Mouse (Mus musculus): ENCODE measurements around the gene Bcr. TPM values are rescaled to one million over a fixed set of nuclear protein-coding genes. Genes with fewer than 3 reads are reported as not detected.

The Bcr gene
- polyA plus RNA-seq, 1 experiment from 2014 or later = 4.7 TPM

GRCm38 (mm10) chr10:75145221-75145620 is 84.8 kb downstream of the Bcr start:
- H3K27ac ChIP-seq (replicated peaks) = no peak overlapping the region
- peaks cover 3% of the 10 kb centered on the region; the same call in 1 of the 2 replicates for H3K36me3 ChIP-seq (ENCODE audit: control insufficient read depth, insufficient read depth, low read length)
- no peak overlapping the region for H3K4me3 ChIP-seq (ENCODE audit: low read depth, low read length)
- TF ChIP-seq EP300 (optimal IDR thresholded peaks at IDR 0.05) (no peak), CTCF (IDR thresholded peaks at IDR 0.05; ENCODE audit: low read depth) (no peak)
- 82% methylated on average over 17 of the region's 17 CpGs for WGBS
- H3K9me3 ChIP-seq (ENCODE audit: control insufficient read depth, low read length) = no peaks in the 10 kb centered on the region
- no peak overlapping the region for H3K9ac ChIP-seq (ENCODE audit: low read length)
- H3K4me1 ChIP-seq (replicated peaks; ENCODE audit: control insufficient read depth, insufficient read depth) = no peaks in the 10 kb centered on the region
- ATAC-seq (ENCODE audit: low FRiP score, low TSS enrichment) (no peak), DNase-seq (ENCODE audit: low spot score) (no peak)
- H3K4me2 ChIP-seq (replicated peaks; ENCODE audit: low read depth) = no peak overlapping the region
- H3K27me3 ChIP-seq (ENCODE audit: control insufficient read depth, insufficient read depth, low read length) = no peaks in the 10 kb centered on the region

- Histone ChIP-seq H3K4me2 (replicated peaks; ENCODE audit: low read depth) (no peak overlapping the region), H3K9me3 (ENCODE audit: control insufficient read depth, low read length) (no peaks in the 10 kb centered on the region), H3K4me1 (replicated peaks; ENCODE audit: control insufficient read depth, insufficient read depth) (no peaks in the 10 kb centered on the region), H3K27ac (replicated peaks) (no peak overlapping the region), H3K9ac (ENCODE audit: low read length) (no peak overlapping the region), H3K27me3 (ENCODE audit: control insufficient read depth, insufficient read depth, low read length) (no peaks in the 10 kb centered on the region), H3K4me3 (ENCODE audit: low read depth, low read length) (no peak overlapping the region), H3K36me3 (ENCODE audit: control insufficient read depth, insufficient read depth, low read length) (0 out of 2 replicates have a peak, but pooled peaks cover 3% of the 10 kb centered on the region)
- ATAC-seq (ENCODE audit: low FRiP score, low TSS enrichment) = no peak
- DNase-seq (ENCODE audit: low spot score) = no peak
- 90% methylated on average over 4 of the region's 4 CpGs for WGBS
- TF ChIP-seq EP300 (optimal IDR thresholded peaks at IDR 0.05) (no peak), CTCF (IDR thresholded peaks at IDR 0.05; ENCODE audit: low read depth) (no peak)
Observed at GRCm38 (mm10) chr10:75146001-75146400, 85.6 kb downstream of the Bcr start.

GRCm38 (mm10) chr10:75146619-75147018 is 86.2 kb downstream of the Bcr start:
- Histone ChIP-seq H3K27me3 (ENCODE audit: control insufficient read depth, insufficient read depth, low read length) (no peaks in the 10 kb centered on the region), H3K36me3 (ENCODE audit: control insufficient read depth, insufficient read depth, low read length) (0 out of 2 replicates have a peak, but pooled peaks cover 3% of the 10 kb centered on the region), H3K27ac (replicated peaks) (no peak overlapping the region), H3K4me1 (replicated peaks; ENCODE audit: control insufficient read depth, insufficient read depth) (no peaks in the 10 kb centered on the region), H3K4me2 (replicated peaks; ENCODE audit: low read depth) (no peak overlapping the region), H3K4me3 (ENCODE audit: low read depth, low read length) (no peak overlapping the region), H3K9me3 (ENCODE audit: control insufficient read depth, low read length) (no peaks in the 10 kb centered on the region), H3K9ac (ENCODE audit: low read length) (no peak overlapping the region)
- DNase-seq (ENCODE audit: low spot score) = no peak
- TF ChIP-seq CTCF (IDR thresholded peaks at IDR 0.05; ENCODE audit: low read depth) = no peak
- no peak for TF ChIP-seq EP300 (optimal IDR thresholded peaks at IDR 0.05)
- 85% methylated on average over 10 of the region's 10 CpGs for WGBS
- no peak for ATAC-seq (ENCODE audit: low FRiP score, low TSS enrichment)

DNA sequence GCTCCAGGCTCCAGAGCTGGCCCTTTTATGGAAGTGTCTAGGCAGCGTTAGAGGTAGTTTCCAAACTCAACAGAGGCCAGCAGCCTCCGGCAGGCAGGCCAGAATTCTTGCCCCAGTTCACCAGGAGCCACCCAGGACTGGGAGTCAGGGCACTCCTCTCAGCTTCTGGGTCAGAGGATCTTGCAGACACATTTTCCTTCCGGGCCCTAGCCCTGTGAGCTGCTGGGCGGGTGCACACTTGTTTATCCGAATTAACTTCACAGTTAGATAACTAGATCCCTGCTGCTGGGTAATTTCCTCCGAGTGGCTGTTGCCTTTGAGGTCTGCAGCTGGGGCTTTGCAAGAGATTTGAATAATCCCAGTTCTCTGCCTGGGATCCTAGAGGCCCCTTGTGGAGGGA is 87.9 kb downstream of the Bcr start:
- ATAC-seq (ENCODE audit: low FRiP score, low TSS enrichment) (0 out of 2 replicates have a peak, but pooled peaks have one; percentile 28), DNase-seq (ENCODE audit: low spot score) (no peak)
- H3K4me1 ChIP-seq (replicated peaks; ENCODE audit: control insufficient read depth, insufficient read depth) = no peaks in the 10 kb centered on the region
- H3K9ac ChIP-seq (ENCODE audit: low read length) = no peak overlapping the region
- H3K36me3 ChIP-seq (ENCODE audit: control insufficient read depth, insufficient read depth, low read length) = 0 out of 2 replicates have a peak, but pooled peaks cover 3% of the 10 kb centered on the region
- no peak overlapping the region for H3K4me2 ChIP-seq (replicated peaks; ENCODE audit: low read depth)
- no peaks in the 10 kb centered on the region for H3K9me3 ChIP-seq (ENCODE audit: control insufficient read depth, low read length)
- no peak overlapping the region for H3K27ac ChIP-seq (replicated peaks)
- 30% methylated on average over 6 of the region's 6 CpGs for WGBS
- no peak overlapping the region for H3K4me3 ChIP-seq (ENCODE audit: low read depth, low read length)
- no peak for TF ChIP-seq EP300 (optimal IDR thresholded peaks at IDR 0.05)
- no peak for TF ChIP-seq CTCF (IDR thresholded peaks at IDR 0.05; ENCODE audit: low read depth)
- no peaks in the 10 kb centered on the region for H3K27me3 ChIP-seq (ENCODE audit: control insufficient read depth, insufficient read depth, low read length)

GRCm38 (mm10) chr10:75150361-75150760 is 90.0 kb downstream of the Bcr start:
- no peak for TF ChIP-seq CTCF (IDR thresholded peaks at IDR 0.05; ENCODE audit: low read depth)
- no peak for TF ChIP-seq EP300 (optimal IDR thresholded peaks at IDR 0.05)
- H3K27ac ChIP-seq (replicated peaks) = no peak overlapping the region
- H3K4me2 ChIP-seq (replicated peaks; ENCODE audit: low read depth) = no peak overlapping the region
- no peaks in the 10 kb centered on the region for H3K27me3 ChIP-seq (ENCODE audit: control insufficient read depth, insufficient read depth, low read length)
- no peaks in the 10 kb centered on the region for H3K4me1 ChIP-seq (replicated peaks; ENCODE audit: control insufficient read depth, insufficient read depth)
- DNase-seq (ENCODE audit: low spot score) (no peak), ATAC-seq (ENCODE audit: low FRiP score, low TSS enrichment) (no peak)
- no peak overlapping the region for H3K4me3 ChIP-seq (ENCODE audit: low read depth, low read length)
- WGBS = 85% methylated on average over 5 of the region's 5 CpGs
- no peak overlapping the region for H3K9ac ChIP-seq (ENCODE audit: low read length)
- 0 out of 2 replicates have a peak, but pooled peaks cover 3% of the 10 kb centered on the region for H3K36me3 ChIP-seq (ENCODE audit: control insufficient read depth, insufficient read depth, low read length)
- no peaks in the 10 kb centered on the region for H3K9me3 ChIP-seq (ENCODE audit: control insufficient read depth, low read length)

- H3K4me2 ChIP-seq (replicated peaks; ENCODE audit: low read depth) = no peak overlapping the region
- peak; percentile 61 for ATAC-seq (ENCODE audit: low FRiP score, low TSS enrichment)
- no peak overlapping the region for H3K4me3 ChIP-seq (ENCODE audit: low read depth, low read length)
- H3K27ac ChIP-seq (replicated peaks) = 0 out of 2 replicates have a peak overlapping the region, but pooled peaks have one; percentile 13
- no peak overlapping the region for H3K9ac ChIP-seq (ENCODE audit: low read length)
- no peaks in the 10 kb centered on the region for H3K9me3 ChIP-seq (ENCODE audit: control insufficient read depth, low read length)
- DNase-seq (ENCODE audit: low spot score) = peak; percentile 70
- no peaks in the 10 kb centered on the region for H3K27me3 ChIP-seq (ENCODE audit: control insufficient read depth, insufficient read depth, low read length)
- H3K36me3 ChIP-seq (ENCODE audit: control insufficient read depth, insufficient read depth, low read length) = 0 out of 2 replicates have a peak, but pooled peaks cover 3% of the 10 kb centered on the region
- TF ChIP-seq EP300 (optimal IDR thresholded peaks at IDR 0.05) = no peak
- TF ChIP-seq CTCF (IDR thresholded peaks at IDR 0.05; ENCODE audit: low read depth) = peak; percentile 96
- H3K4me1 ChIP-seq (replicated peaks; ENCODE audit: control insufficient read depth, insufficient read depth) = no peaks in the 10 kb centered on the region
Observed at GRCm38 (mm10) chr10:75151311-75151710, 90.9 kb downstream of the Bcr start.

Measured in stomach, postnatal 0 days (tissue).